Mouse (Mus musculus) E14TG2a.4 (cell line): ENCODE measurements around the gene Col1a1.
A peak's percentile ranks its signal among the peaks of the same experiment; 100 is the strongest.

Experiments
- H3K27me3 ChIP-seq: 2 replicates; pipeline ENCODE4 v1.6.1; 2014; ENCODE audit warnings: low read length, control low read depth; ENCODE audit not compliant: insufficient read depth
- H3K36me3 ChIP-seq: 2 replicates; pipeline ENCODE4 v1.6.1; 2014; ENCODE audit warnings: low read length, control low read depth; ENCODE audit not compliant: insufficient read depth
- H3K4me1 ChIP-seq: replicated peaks from 2 replicates; pipeline ENCODE4 v1.6.1; 2014; ENCODE audit warnings: low read depth, low read length, control low read depth
- H3K4me3 ChIP-seq: replicated peaks from 2 replicates; pipeline ENCODE4 v1.5.1; 2014; ENCODE audit warnings: mild to moderate bottlenecking, low read length
- H3K9me3 ChIP-seq: 2 replicates; pipeline ENCODE4 v1.6.1; 2014; ENCODE audit warnings: low read length, control low read depth
- CTCF ChIP-seq: conservative IDR thresholded peaks from 2 replicates; pipeline ENCODE4 v1.5.1; 2014; ENCODE audit warnings: low read length
- NANOG ChIP-seq: IDR thresholded peaks from 2 replicates; pipeline ENCODE4 v1.6.1; 2014; ENCODE audit warnings: borderline replicate concordance, low read length, mixed read lengths
- POU5F1 ChIP-seq: IDR thresholded peaks from 2 replicates; pipeline ENCODE4 v1.6.1; 2014; ENCODE audit warnings: low read length, borderline replicate concordance

Col1a1 gene

GRCm38 (mm10) chr11:94915675-94916403, 20.2 kb upstream of the Col1a1 start:
- TF ChIP-seq CTCF (no peak), POU5F1 (no peak), NANOG (no peak)
- Histone ChIP-seq H3K27me3 (peaks cover 11% of the 10 kb centered on the region), H3K4me3 (peak overlapping the region; percentile 39; the same call in 1 of the 2 replicates), H3K9me3 (no peaks in the 10 kb centered on the region), H3K36me3 (no peaks in the 10 kb centered on the region), H3K4me1 (peaks cover 35% of the 10 kb centered on the region)

- TF ChIP-seq POU5F1, result no peak
- no peak for TF ChIP-seq CTCF
- TF ChIP-seq NANOG, result no peak
- Histone ChIP-seq H3K27me3 (peaks cover 11% of the 10 kb centered on the region), H3K4me1 (peaks cover 29% of the 10 kb centered on the region), H3K4me3 (no peak overlapping the region), H3K9me3 (no peaks in the 10 kb centered on the region), H3K36me3 (no peaks in the 10 kb centered on the region)
These were observed 19.5 kb upstream of the Col1a1 start for GRCm38 (mm10) chr11:94916477-94916876.

- H3K36me3 ChIP-seq, result no peaks in the 10 kb centered on the region
- TF ChIP-seq POU5F1 (no peak), NANOG (no peak), CTCF (no peak)
- H3K27me3 ChIP-seq, result peaks cover 11% of the 10 kb centered on the region
- peaks cover 17% of the 10 kb centered on the region for H3K4me1 ChIP-seq
- no peak overlapping the region for H3K4me3 ChIP-seq
- no peaks in the 10 kb centered on the region for H3K9me3 ChIP-seq
These were observed 18.3 kb upstream of the Col1a1 start for GRCm38 (mm10) chr11:94917717-94918116.

GRCm38 (mm10) chr11:94920996-94921401, 15.0 kb upstream of the Col1a1 start:
- TF ChIP-seq POU5F1 (no peak), CTCF (no peak), NANOG (no peak)
- no peaks in the 10 kb centered on the region for H3K9me3 ChIP-seq
- no peak overlapping the region for H3K4me3 ChIP-seq
- H3K27me3 ChIP-seq, result peaks cover 11% of the 10 kb centered on the region
- no peaks in the 10 kb centered on the region for H3K36me3 ChIP-seq
- H3K4me1 ChIP-seq, result peaks cover 6% of the 10 kb centered on the region

GRCm38 (mm10) chr11:94924977-94925376, 11.0 kb upstream of the Col1a1 start:
- Histone ChIP-seq H3K27me3 (peaks cover 27% of the 10 kb centered on the region), H3K4me1 (peaks cover 24% of the 10 kb centered on the region), H3K4me3 (no peak overlapping the region), H3K36me3 (no peaks in the 10 kb centered on the region), H3K9me3 (no peaks in the 10 kb centered on the region)
- TF ChIP-seq POU5F1 (no peak), CTCF (no peak), NANOG (no peak)

GRCm38 (mm10) chr11:94926431-94926830, 9.6 kb upstream of the Col1a1 start:
- no peaks in the 10 kb centered on the region for H3K36me3 ChIP-seq
- peaks cover 34% of the 10 kb centered on the region for H3K4me1 ChIP-seq
- TF ChIP-seq POU5F1 (no peak), CTCF (no peak), NANOG (no peak)
- H3K9me3 ChIP-seq, result no peaks in the 10 kb centered on the region
- peaks cover 35% of the 10 kb centered on the region for H3K27me3 ChIP-seq
- no peak overlapping the region for H3K4me3 ChIP-seq

GRCm38 (mm10) chr11:94927771-94928291, 8.2 kb upstream of the Col1a1 start:
- Histone ChIP-seq H3K4me1 (peaks cover 37% of the 10 kb centered on the region), H3K36me3 (no peaks in the 10 kb centered on the region), H3K27me3 (peaks cover 49% of the 10 kb centered on the region), H3K9me3 (no peaks in the 10 kb centered on the region), H3K4me3 (no peak overlapping the region)
- no peak for TF ChIP-seq POU5F1
- TF ChIP-seq CTCF, result no peak
- no peak for TF ChIP-seq NANOG

GRCm38 (mm10) chr11:94928820-94929219, 7.2 kb upstream of the Col1a1 start:
- TF ChIP-seq CTCF (no peak), POU5F1 (no peak), NANOG (no peak)
- H3K36me3 ChIP-seq, result no peaks in the 10 kb centered on the region
- H3K9me3 ChIP-seq, result no peaks in the 10 kb centered on the region
- peaks cover 47% of the 10 kb centered on the region for H3K4me1 ChIP-seq
- H3K4me3 ChIP-seq, result 0 out of 2 replicates have a peak overlapping the region, but pooled peaks have one; percentile 10
- peaks cover 59% of the 10 kb centered on the region for H3K27me3 ChIP-seq
